Mouse (Mus musculus) cerebellum, adult 18-20 months (tissue): ENCODE data around the gene Diras2.
A peak's percentile ranks its signal among the peaks of the same experiment; 100 is the strongest.

Experiments used
- DNase-seq, 2 experiments: peaks; one replicate each; pipeline ENCODE4 v3.0.0; 2021

Gene Diras2

GRCm38 (mm10) chr13:52457177-52457888 lies 73.7 kb downstream of the Diras2 start:
- peak; percentile 39 to 52 for DNase-seq

GRCm38 (mm10) chr13:52455329-52455728 lies 75.8 kb downstream of the Diras2 start:
- DNase-seq, result peak; percentile 76 to 86

DNA sequence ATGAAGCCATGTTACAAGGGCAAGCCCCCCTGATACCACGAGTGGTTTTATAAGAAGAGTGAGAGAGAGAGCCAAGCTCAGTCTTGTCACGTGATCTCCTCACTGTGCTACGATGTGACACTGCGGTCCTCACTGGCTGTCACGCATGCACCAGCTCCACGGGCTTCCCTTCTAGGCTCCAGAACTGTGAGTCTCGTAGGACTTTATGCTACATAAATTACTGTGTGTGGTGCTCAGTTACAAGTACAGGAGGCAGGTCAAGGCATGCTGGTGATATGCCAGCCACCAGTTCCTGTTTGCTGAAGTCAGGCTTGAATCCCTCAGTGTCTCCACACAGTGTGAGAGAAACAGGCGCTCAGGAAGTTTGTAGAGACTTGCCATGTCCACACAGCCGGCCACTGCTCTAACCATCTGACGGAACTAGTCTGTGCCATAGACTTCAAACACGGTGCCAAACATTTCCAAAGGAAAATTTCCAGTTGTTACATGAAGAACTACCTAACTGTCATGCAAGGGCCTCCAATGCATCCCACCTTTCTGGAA lies 76.3 kb downstream of the Diras2 start:
- DNase-seq, result peak; percentile 54 to 55
